Mouse (Mus musculus) CH12.LX (cell line): ENCODE data around the gene March8. TPM values are rescaled to one million over a fixed set of nuclear protein-coding genes. Genes with fewer than 3 reads are reported as not detected.

Experiments
- DNase-seq: peaks from one replicate; pipeline ENCODE4 v3.0.0-alpha.2; 2013; ENCODE audit errors: extremely low read depth
- H3K27ac ChIP-seq: 2 replicates; pipeline ENCODE4 v1.5.1; 2012; ENCODE audit warnings: low read depth, mild to moderate bottlenecking, control low read depth, moderate library complexity; ENCODE audit not compliant: insufficient read depth
- H3K27me3 ChIP-seq: replicated peaks from 2 replicates; pipeline ENCODE3; 2012; ENCODE audit warnings: inconsistent platforms
- H3K36me3 ChIP-seq, 2 experiments: replicated peaks in 1 of 2; 2 replicates each; pipeline versions ENCODE3 to v1.6.1; 2012; ENCODE audit warnings: inconsistent platforms in 1 of 2, low read length in 1 of 2, mild to moderate bottlenecking in 1 of 2, mixed read lengths in 1 of 2, moderate library complexity in 1 of 2; ENCODE audit not compliant: control insufficient read depth in 1 of 2, insufficient read depth in 1 of 2
- H3K4me1 ChIP-seq, 2 experiments: 2 replicates each; pipeline ENCODE4 v1.6.1; 2012; ENCODE audit warnings: inconsistent platforms in 1 of 2, moderate library complexity in 1 of 2; ENCODE audit not compliant: insufficient read depth in 2 of 2, control insufficient read depth in 1 of 2
- H3K4me2 ChIP-seq: 2 replicates; pipeline ENCODE4 v1.6.1; 2012; ENCODE audit warnings: low read depth, mild to moderate bottlenecking, control low read depth; ENCODE audit not compliant: poor library complexity, insufficient read depth, severe bottlenecking
- H3K4me3 ChIP-seq, 3 experiments: fragments of 150-350 bp in 1 of 3; sonication (generic) in 1 of 3; replicated peaks in 1 of 3; 2 replicates each; pipeline versions ENCODE3 to v1.5.1; 2011 to 2012; ENCODE audit warnings: low read depth in 2 of 3, low read length in 2 of 3, mild to moderate bottlenecking in 2 of 3, moderate library complexity in 2 of 3, control low read depth in 1 of 3, improper control_type of control experiment in 1 of 3, inconsistent platforms in 1 of 3, mixed read lengths in 1 of 3; ENCODE audit not compliant: poor library complexity in 1 of 3
- H3K79me2 ChIP-seq: replicated peaks from 2 replicates; pipeline ENCODE4 v1.6.1; 2012; ENCODE audit warnings: mild to moderate bottlenecking, moderate library complexity; ENCODE audit not compliant: control insufficient read depth, poor library complexity, insufficient read depth, severe bottlenecking; ENCODE audit errors: extremely low read depth
- H3K9ac ChIP-seq: 2 replicates; pipeline ENCODE4 v1.6.1; 2012; ENCODE audit warnings: low read depth, mild to moderate bottlenecking, control low read depth, moderate library complexity; ENCODE audit not compliant: insufficient read depth
- H3K9me3 ChIP-seq: replicated peaks from 2 replicates; pipeline ENCODE3; 2012; ENCODE audit warnings: low read length, inconsistent platforms, mixed read lengths
- CTCF ChIP-seq, 2 experiments: IDR thresholded peaks in 1 of 2; conservative IDR thresholded peaks in 1 of 2; 2 replicates each; pipeline ENCODE4 v1.5.1; 2011 to 2012; ENCODE audit warnings: low read depth in 2 of 2, low read length in 2 of 2, improper control_type of control experiment in 1 of 2, inconsistent platforms in 1 of 2, mild to moderate bottlenecking in 1 of 2, moderate library complexity in 1 of 2
- E2F4 ChIP-seq: IDR thresholded peaks from 2 replicates; pipeline ENCODE4 v1.6.1; 2011; ENCODE audit warnings: low read depth, low read length, improper control_type of control experiment; ENCODE audit not compliant: insufficient replicate concordance
- ELF1 ChIP-seq: IDR thresholded peaks from 2 replicates; pipeline ENCODE4 v1.6.1; 2014; ENCODE audit warnings: low read depth, mild to moderate bottlenecking, inconsistent platforms, low read length, improper control_type of control experiment
- EP300 ChIP-seq: IDR thresholded peaks from 2 replicates; pipeline ENCODE4 v1.6.1; 2011; ENCODE audit warnings: low read length, improper control_type of control experiment
- HCFC1 ChIP-seq: IDR thresholded peaks from 2 replicates; pipeline ENCODE4 v1.6.1; 2012; ENCODE audit warnings: low read depth, mild to moderate bottlenecking, inconsistent platforms, low read length, improper control_type of control experiment
- IRF4 ChIP-seq: IDR thresholded peaks from 2 replicates; pipeline ENCODE4 v1.6.1; 2014; ENCODE audit warnings: low read depth, mild to moderate bottlenecking, inconsistent platforms, low read length, improper control_type of control experiment
- JUND ChIP-seq: conservative IDR thresholded peaks from 2 replicates; pipeline ENCODE4 v1.6.1; 2011; ENCODE audit warnings: low read depth, low read length, improper control_type of control experiment
- KAT2A ChIP-seq: IDR thresholded peaks from 2 replicates; pipeline ENCODE4 v1.6.1; 2012; ENCODE audit warnings: low read length, improper control_type of control experiment, inconsistent platforms; ENCODE audit not compliant: insufficient replicate concordance
- MAZ ChIP-seq: IDR thresholded peaks from 2 replicates; pipeline ENCODE4 v1.6.1; 2012; ENCODE audit warnings: low read depth, mild to moderate bottlenecking, inconsistent platforms, low read length, improper control_type of control experiment, moderate library complexity
- MEF2A ChIP-seq: IDR thresholded peaks from 2 replicates; pipeline ENCODE4 v1.6.1; 2014; ENCODE audit warnings: low read depth, mild to moderate bottlenecking, inconsistent platforms, low read length, improper control_type of control experiment, borderline replicate concordance
- NRF1 ChIP-seq: IDR thresholded peaks from 2 replicates; pipeline ENCODE4 v1.6.1; 2014; ENCODE audit warnings: low read depth, mild to moderate bottlenecking, inconsistent platforms, low read length, improper control_type of control experiment, moderate library complexity
- PAX5 ChIP-seq: IDR thresholded peaks from 2 replicates; pipeline ENCODE4 v1.6.1; 2012; ENCODE audit warnings: low read length, inconsistent platforms, mixed read lengths
- POLR2AphosphoS2 ChIP-seq: IDR thresholded peaks from 2 replicates; pipeline ENCODE4 v1.6.1; 2011; ENCODE audit warnings: low read depth, low read length, improper control_type of control experiment
- RAD21 ChIP-seq: IDR thresholded peaks from 2 replicates; pipeline ENCODE4 v1.6.1; 2011; ENCODE audit warnings: low read depth, mild to moderate bottlenecking, low read length, improper control_type of control experiment, moderate library complexity
- SMC3 ChIP-seq: IDR thresholded peaks from 2 replicates; pipeline ENCODE4 v1.6.1; 2011; ENCODE audit warnings: low read depth, low read length, improper control_type of control experiment
- TBP ChIP-seq: conservative IDR thresholded peaks from 2 replicates; pipeline ENCODE4 v1.6.1; 2011; ENCODE audit warnings: low read depth, low read length, improper control_type of control experiment
- UBTF ChIP-seq: IDR thresholded peaks from 2 replicates; pipeline ENCODE4 v1.6.1; 2012; ENCODE audit warnings: low read depth, mild to moderate bottlenecking, inconsistent platforms, low read length, improper control_type of control experiment, moderate library complexity
- USF1 ChIP-seq: IDR thresholded peaks from 2 replicates; pipeline ENCODE4 v1.6.1; 2014; ENCODE audit warnings: low read depth, mild to moderate bottlenecking, inconsistent platforms, low read length, improper control_type of control experiment
- USF2 ChIP-seq: conservative IDR thresholded peaks from 2 replicates; pipeline ENCODE4 v1.6.1; 2011; ENCODE audit warnings: low read depth, low read length, improper control_type of control experiment
- ZC3H11A ChIP-seq: IDR thresholded peaks from 2 replicates; pipeline ENCODE4 v1.6.1; 2012; ENCODE audit warnings: low read depth, mild to moderate bottlenecking, inconsistent platforms, low read length, improper control_type of control experiment
- ZKSCAN1 ChIP-seq: IDR thresholded peaks from 2 replicates; pipeline ENCODE4 v1.6.1; 2012; ENCODE audit warnings: low read depth, inconsistent platforms, low read length, improper control_type of control experiment, borderline replicate concordance
- ZMIZ1 ChIP-seq: IDR thresholded peaks from 2 replicates; pipeline ENCODE4 v1.6.1; 2012; ENCODE audit warnings: low read depth, mild to moderate bottlenecking, inconsistent platforms, low read length, improper control_type of control experiment
- dilution Hi-C: fragments of 300-500 bp; cut with MboI; formaldehyde crosslinking; loops from 2 replicates; pipeline ENCODE4 v1.14.3; 2020; ENCODE audit warnings: low sequenced_read_pairs; ENCODE audit not compliant: extremely low pct_unique_long_range_greater_than_20kb, extremely low pct_ligation_motif_present
- in situ Hi-C: fragments of 300-500 bp; cut with MboI; formaldehyde crosslinking; loops from 3 replicates; pipeline ENCODE4 v1.14.3; 2019; ENCODE audit warnings: low sequenced_read_pairs, low pct_ligation_motif_present, low pct_unique_long_range_greater_than_20kb, mixed read lengths
- polyA plus RNA-seq: library from polyadenylated mRNA; unstranded; fragments of >175 nt; gene quantifications from 2 replicates; pipeline ENCODE4 v1.2.1, GENCODE M21; 2012; ENCODE audit warnings: low read depth; ENCODE audit not compliant: insufficient read length
- total RNA-seq, 2 experiments: library from RNA; depleted of rRNA; stranded (reverse); fragments of 300-350 nt in 1 of 2; fragments of >200 nt in 1 of 2; gene quantifications; 2 replicates each; pipeline ENCODE4 v1.2.3; 2012 to 2014

Gene March8
- total and polyA plus RNA-seq, 3 experiments: 4.9 to 7.8 (median 4.9) TPM

- Histone ChIP-seq H3K27ac (no peak overlapping the region), H3K36me3 (no peaks in the 10 kb centered on the region), H3K4me1 (peaks cover 8 to 50% of the 10 kb centered on the region in 2 experiments), H3K9ac (no peak overlapping the region), H3K9me3 (no peaks in the 10 kb centered on the region), H3K79me2 (no peaks in the 10 kb centered on the region), H3K27me3 (no peaks in the 10 kb centered on the region)
- dilution Hi-C loops: no loop called here
- TF ChIP-seq NRF1 (no peak), E2F4 (no peak), IRF4 (no peak), ZKSCAN1 (no peak), MAZ (no peak), ELF1 (no peak), MEF2A (no peak), USF2 (no peak), KAT2A (no peak), TBP (no peak), RAD21 (no peak), UBTF (no peak), SMC3 (no peak), ZC3H11A (no peak), USF1 (no peak)
- TF ChIP-seq, all 38 proteins: peak for 0
- in situ Hi-C loops: no loop called here
- DNase-seq: no peak
- H3K4me3 ChIP-seq: no peak overlapping the region
- no peak overlapping the region for H3K4me2 ChIP-seq
Observed at GRCm38 (mm10) chr6:116385194-116386044, 47.6 kb downstream of the March8 start.

- H3K27ac ChIP-seq: no peak overlapping the region
- dilution Hi-C loops: no loop called here
- no peak overlapping the region for H3K9ac ChIP-seq
- no peak for DNase-seq
- no peaks in the 10 kb centered on the region for H3K27me3 ChIP-seq
- H3K79me2 ChIP-seq: no peaks in the 10 kb centered on the region
- in situ Hi-C loops: no loop called here
- no peak overlapping the region for H3K4me2 ChIP-seq
- no peaks in the 10 kb centered on the region for H3K9me3 ChIP-seq
- no peaks in the 10 kb centered on the region for H3K36me3 ChIP-seq
- no peak overlapping the region for H3K4me3 ChIP-seq
- no peak for TF ChIP-seq UBTF
- no peak for TF ChIP-seq HCFC1
- no peak for TF ChIP-seq JUND
- TF ChIP-seq EP300: no peak
- TF ChIP-seq ZMIZ1: no peak
- no peak for TF ChIP-seq CTCF (conservative IDR thresholded peaks at IDR 0.05 in 1 of 2, IDR thresholded peaks at IDR 0.05 in 1 of 2; ENCODE audit: low read depth in 2 of 2, low read length in 2 of 2)
- no peak for TF ChIP-seq POLR2AphosphoS2
- TF ChIP-seq PAX5: no peak
- TF ChIP-seq ZC3H11A: no peak
- H3K4me1 ChIP-seq: peaks cover 8 to 44% of the 10 kb centered on the region in 2 experiments
Observed at GRCm38 (mm10) chr6:116386045-116386415, 48.2 kb downstream of the March8 start.
